Mouse (Mus musculus) testis, adult 10 weeks (tissue): ENCODE data around the gene Foxp4. TPM values are rescaled to one million over a fixed set of nuclear protein-coding genes. Genes with fewer than 3 reads are reported as not detected.

ENCODE experiments used
- polyA plus RNA-seq: library from polyadenylated mRNA; stranded (reverse); fragments of 350-450 nt; fragmentation: Illumina TruSeq; extraction: RNeasy Lipid Tissue Mini Kit (QIAGEN cat#74804); gene quantifications from one replicate; pipeline ENCODE4 v1.2.3, GENCODE M21; 2014; ENCODE audit warnings: low read depth, low replicate concordance

Foxp4 gene
- polyA plus RNA-seq: 0.04 TPM

GRCm38 (mm10) chr17:47924383-47925339, at the start of gene Foxp4:
TSS of gene Foxp4 (minus strand) at chr17:47924645.

GRCm38 (mm10) chr17:47834482-47834767, 90.0 kb downstream of the Foxp4 start, which contains the start of gene Mdfi:
TSS of gene Mdfi (minus strand) at chr17:47834691.

Other genes with a start within 250 kb of the Foxp4 start
- 18.7 TPM for gene Tomm6, start 236.3 kb downstream of the Foxp4 start, polyA plus RNA-seq
- 2.0 TPM for gene Frs3, start 235.6 kb downstream of the Foxp4 start, polyA plus RNA-seq
- not detected for gene Gm21981, start 230.2 kb downstream of the Foxp4 start, polyA plus RNA-seq
- not detected for gene Prickle4, start 229.9 kb downstream of the Foxp4 start, polyA plus RNA-seq
- not detected for gene Pgc, start 197.8 kb downstream of the Foxp4 start, polyA plus RNA-seq
- not detected for gene Tfeb, start 187.6 kb downstream of the Foxp4 start, polyA plus RNA-seq
- not detected for gene Mdfi, start 90.0 kb downstream of the Foxp4 start, polyA plus RNA-seq
- 16.5 TPM for gene 1700122O11Rik, start 113.6 kb upstream of the Foxp4 start, polyA plus RNA-seq
- gene 1700067P10Rik, start 164.7 kb upstream of the Foxp4 start, polyA plus RNA-seq: 79.1 TPM
- gene 9830107B12Rik, start 221.6 kb upstream of the Foxp4 start, polyA plus RNA-seq: not detected
- 0.11 TPM for gene A530064D06Rik, start 242.6 kb upstream of the Foxp4 start, polyA plus RNA-seq